ENCODE assay signal across 20 mouse cellular contexts in genomic region chr16:24509813-24510166, GRCm38 (mm10).
DNase-seq lines count a peak whose midpoint lies in the region; ATAC-seq and TF ChIP-seq lines count a peak whose summit lies in the region.
"Had no signal": no experiment of that assay in that cellular context is flagged by ENCODE, and none has a peak within 500 bp of the region (broad histone marks: within the 10 kb centered on the region; RNA-seq: fewer than 3 reads in every experiment).

No protein-coding gene starts in this region.

- 57% methylated on average over 1 of the region's 1 CpGs for WGBS in kidney, embryonic 14.5 days

- peak overlapping the region; percentile 56 for H3K27ac ChIP-seq in layer of hippocampus, adult 2 months
- H3K27ac ChIP-seq in embryonic fibroblast, embryonic 13.5 days (ENCODE audit: insufficient read depth, low read length), result peak overlapping the region; percentile 44; the same call in 1 of the 2 replicates
- no peak overlapping the region for H3K27ac ChIP-seq in kidney, embryonic 14.5 days (ENCODE audit: low read depth, low read length)
- H3K27ac ChIP-seq: embryonic facial prominence, embryonic 15.5 days; hindbrain, embryonic 12.5 days had no signal

- no peaks in the 10 kb centered on the region for H3K36me3 ChIP-seq in kidney, embryonic 14.5 days (ENCODE audit: control insufficient read depth, insufficient read depth, low read length)
- H3K36me3 ChIP-seq: embryonic facial prominence, embryonic 15.5 days; hindbrain, embryonic 12.5 days had no signal

- TF ChIP-seq POLR2A in embryonic fibroblast, embryonic 13.5 days (IDR thresholded peaks at IDR 0.05; ENCODE audit: low read depth, low read length), result no peak

- no peak overlapping the region for H3K9ac ChIP-seq in kidney, embryonic 14.5 days (ENCODE audit: low read depth, low read length)
- H3K9ac ChIP-seq: embryonic facial prominence, embryonic 15.5 days; hindbrain, embryonic 12.5 days had no signal

- ATAC-seq in frontal cortex, adult (ENCODE audit: low TSS enrichment), result peak; percentile 57; the same call in 1 of the 2 replicates
- no peak for ATAC-seq in kidney, embryonic 14.5 days (ENCODE audit: low FRiP score, low TSS enrichment)
- ATAC-seq: inflammation-experienced regulatory T-cells, adult 6 months; intestine, postnatal 0 days had no signal

- TF ChIP-seq CTCF in layer of hippocampus, adult 2 months (conservative IDR thresholded peaks at IDR 0.05), result no peak
- TF ChIP-seq CTCF in embryonic fibroblast, embryonic 13.5 days (IDR thresholded peaks at IDR 0.05; ENCODE audit: borderline replicate concordance, insufficient read depth, low read length), result no peak

- no peak for DNase-seq in frontal cortex, postnatal 10 days (ENCODE audit: low spot score in 2 of 2)
- DNase-seq in layer of hippocampus, adult 2 months (ENCODE audit: low spot score in 2 of 2), result no peak
- DNase-seq in layer of hippocampus, postnatal 10 days (ENCODE audit: low spot score in 2 of 2), result no peak
- DNase-seq in thymus, postnatal 14 days, result no peak
- DNase-seq: adrenal gland, adult 8-10 months; adrenal gland, postnatal 36 days; cerebellum, adult 11 months; cerebellum, adult 8-10 months; cerebellum, postnatal 14 days; embryo, embryonic 11 days; gastrocnemius, postnatal 14 days; heart, postnatal 36 days; kidney, adult 8-10 months had no signal

- peaks cover 33% of the 10 kb centered on the region for H3K4me1 ChIP-seq in embryonic fibroblast, embryonic 13.5 days (ENCODE audit: control insufficient read depth, insufficient read depth, low read length)
- peaks cover 5% of the 10 kb centered on the region; the same call in 1 of the 2 replicates for H3K4me1 ChIP-seq in kidney, embryonic 14.5 days (ENCODE audit: control insufficient read depth, insufficient read depth, low read length)

- no peak overlapping the region for H3K4me3 ChIP-seq in layer of hippocampus, adult 2 months
- H3K4me3 ChIP-seq in embryonic fibroblast, embryonic 13.5 days (ENCODE audit: insufficient read depth, low read length), result no peak overlapping the region
- no peak overlapping the region for H3K4me3 ChIP-seq in kidney, embryonic 14.5 days (ENCODE audit: low read length)
- H3K4me3 ChIP-seq: embryonic facial prominence, embryonic 15.5 days; hindbrain, embryonic 12.5 days had no signal

- H3K9me3 ChIP-seq in kidney, embryonic 14.5 days (ENCODE audit: control insufficient read depth, low read length), result no peaks in the 10 kb centered on the region
- H3K9me3 ChIP-seq: embryonic facial prominence, embryonic 15.5 days; hindbrain, embryonic 12.5 days had no signal

- no peak overlapping the region for H3K4me2 ChIP-seq in kidney, embryonic 14.5 days (replicated peaks; ENCODE audit: low read depth, low read length)
- H3K4me2 ChIP-seq: embryonic facial prominence, embryonic 15.5 days; hindbrain, embryonic 12.5 days had no signal

- no peaks in the 10 kb centered on the region for H3K27me3 ChIP-seq in kidney, embryonic 14.5 days (ENCODE audit: control insufficient read depth, insufficient read depth, low read length)
- H3K27me3 ChIP-seq: embryonic facial prominence, embryonic 15.5 days; hindbrain, embryonic 12.5 days had no signal
